In genomic region chr14:30217124-30217523, GRCm38 (mm10) we compare ENCODE assay signal across 21 mouse cellular contexts.
DNase-seq lines count a peak whose midpoint lies in the region; ATAC-seq and TF ChIP-seq lines count a peak whose summit lies in the region.
"Had no signal": no experiment of that assay in that cellular context is flagged by ENCODE, and none has a peak within 500 bp of the region (broad histone marks: within the 10 kb centered on the region; RNA-seq: fewer than 3 reads in every experiment).

No protein-coding gene starts in this region.

- no peaks in the 10 kb centered on the region for H3K27me3 ChIP-seq in forebrain, postnatal 0 days (ENCODE audit: insufficient read depth, low read length)
- no peaks in the 10 kb centered on the region for H3K27me3 ChIP-seq in forebrain, embryonic 12.5 days
- H3K27me3 ChIP-seq: heart, embryonic 15.5 days; midbrain, embryonic 12.5 days; neural tube, embryonic 15.5 days had no signal

- H3K4me3 ChIP-seq in forebrain, postnatal 0 days (ENCODE audit: low read depth, low read length) = no peak overlapping the region
- H3K4me3 ChIP-seq in forebrain, embryonic 12.5 days (replicated peaks) = no peak overlapping the region
- no peak overlapping the region for H3K4me3 ChIP-seq in left cerebral cortex, adult 2 months
- H3K4me3 ChIP-seq in lung, adult 2 months (replicated peaks; ENCODE audit: extremely low read depth, low read depth, low read length) = no peak overlapping the region
- H3K4me3 ChIP-seq: embryonic facial prominence, embryonic 10.5 days; heart, embryonic 15.5 days; midbrain, embryonic 12.5 days; myocyte; neural tube, embryonic 15.5 days had no signal

- no peaks in the 10 kb centered on the region for H3K9me3 ChIP-seq in forebrain, postnatal 0 days (ENCODE audit: low read length)
- no peaks in the 10 kb centered on the region for H3K9me3 ChIP-seq in forebrain, embryonic 12.5 days
- H3K9me3 ChIP-seq: embryonic facial prominence, embryonic 10.5 days; heart, embryonic 15.5 days; midbrain, embryonic 12.5 days; neural tube, embryonic 15.5 days had no signal

- H3K4me1 ChIP-seq in forebrain, postnatal 0 days (ENCODE audit: insufficient read depth) = no peaks in the 10 kb centered on the region
- no peaks in the 10 kb centered on the region for H3K4me1 ChIP-seq in forebrain, embryonic 12.5 days
- no peaks in the 10 kb centered on the region for H3K4me1 ChIP-seq in lung, adult 2 months (ENCODE audit: control insufficient read depth, insufficient read depth, low read length)
- H3K4me1 ChIP-seq: midbrain, embryonic 12.5 days; neural tube, embryonic 15.5 days had no signal

- no peak overlapping the region for H3K27ac ChIP-seq in forebrain, postnatal 0 days (ENCODE audit: low read depth, low read length)
- no peak overlapping the region for H3K27ac ChIP-seq in forebrain, embryonic 12.5 days
- no peak overlapping the region for H3K27ac ChIP-seq in left cerebral cortex, adult 2 months
- H3K27ac ChIP-seq: embryonic facial prominence, embryonic 10.5 days; heart, embryonic 15.5 days; midbrain, embryonic 12.5 days; neural tube, embryonic 15.5 days had no signal

- H3K36me3 ChIP-seq in forebrain, postnatal 0 days (ENCODE audit: insufficient read depth) = no peaks in the 10 kb centered on the region
- no peaks in the 10 kb centered on the region for H3K36me3 ChIP-seq in forebrain, embryonic 12.5 days (replicated peaks)
- H3K36me3 ChIP-seq: embryonic facial prominence, embryonic 10.5 days; heart, embryonic 15.5 days; midbrain, embryonic 12.5 days had no signal

- peak; percentile 61 for ATAC-seq in forebrain, postnatal 0 days
- no peak for ATAC-seq in forebrain, embryonic 12.5 days (ENCODE audit: low FRiP score)
- ATAC-seq: liver, postnatal 0 days had no signal

- H3K4me2 ChIP-seq in forebrain, postnatal 0 days (ENCODE audit: low read depth) = no peak overlapping the region
- H3K4me2 ChIP-seq in forebrain, embryonic 12.5 days = no peak overlapping the region
- H3K4me2 ChIP-seq: heart, embryonic 15.5 days; midbrain, embryonic 12.5 days; neural tube, embryonic 15.5 days had no signal

- DNase-seq in forebrain, postnatal 0 days = no peak
- no peak for DNase-seq in left cerebral cortex, adult 2 months (ENCODE audit: extremely low spot score in 1 of 2, low spot score in 2 of 2)
- no peak for DNase-seq in left cerebral cortex, adult 11 months (ENCODE audit: low spot score)
- peak; percentile 51 for DNase-seq in right cerebral cortex, adult 18-20 months
- no peak for DNase-seq in right cerebral cortex, postnatal 25 days
- DNase-seq in lung, adult 2 months = no peak
- no peak for DNase-seq in cerebellum, adult 18-20 months
- DNase-seq: adrenal gland, postnatal 36 days; cerebellum, adult 2 months; gastrocnemius, postnatal 14 days; kidney, adult 2 months; kidney, postnatal 25 days; layer of hippocampus, adult 9-11 months; liver, postnatal 0 days; thymus, postnatal 14 days had no signal

- 85% methylated on average over 2 of the region's 2 CpGs for WGBS in forebrain, postnatal 0 days
- WGBS in forebrain, embryonic 12.5 days = 88% methylated on average over 2 of the region's 2 CpGs
- WGBS in lung, adult 2 months = 77% methylated on average over 2 of the region's 2 CpGs

- TF ChIP-seq CTCF in forebrain, postnatal 0 days (IDR thresholded peaks at IDR 0.05; ENCODE audit: low read depth) = peak; percentile 41; the same call in 1 of the 2 replicates
- peak; percentile 48 for TF ChIP-seq CTCF in left cerebral cortex, adult 2 months (IDR thresholded peaks at IDR 0.05)
- no peak for TF ChIP-seq CTCF in lung, adult 2 months (IDR thresholded peaks at IDR 0.05; ENCODE audit: insufficient read depth, low read length)

- no peak overlapping the region for H3K9ac ChIP-seq in forebrain, postnatal 0 days
- no peak overlapping the region for H3K9ac ChIP-seq in forebrain, embryonic 12.5 days
- H3K9ac ChIP-seq: heart, embryonic 15.5 days; liver, postnatal 0 days; midbrain, embryonic 12.5 days; neural tube, embryonic 15.5 days had no signal

- TF ChIP-seq POLR2A in lung, adult 2 months (IDR thresholded peaks at IDR 0.05; ENCODE audit: borderline replicate concordance, extremely low read depth, low read depth, low read length) = no peak

- intact Hi-C loops in left cerebral cortex, adult 2 months (cut with DNase I) = no loop called here
